Mouse (Mus musculus) megakaryocyte-erythroid progenitor cell, adult 5-6 weeks (primary cell): Measurements from ENCODE around the gene Eno3. TPM values are rescaled to one million over a fixed set of nuclear protein-coding genes. Genes with fewer than 3 reads are reported as not detected.
A peak's percentile ranks its signal among the peaks of the same experiment; 100 is the strongest.

Experiments used
- ATAC-seq: replicated peaks from 2 replicates; pipeline ENCODE4 v1.8.0; 2016; ENCODE audit warnings: mild to moderate bottlenecking, inconsistent platforms; ENCODE audit not compliant: severe bottlenecking, poor library complexity, low FRiP score, low TSS enrichment
- total RNA-seq, 2 experiments: library from RNA; stranded (forward) in 1 of 2; stranded (reverse) in 1 of 2; fragments of 200-1000, 215-1000 nt in 1 of 2; fragments of >200 nt in 1 of 2; fragmentation: Nextera tagmentation in 1 of 2; gene quantifications; 2 replicates each; pipeline ENCODE4 v1.2.3; 2014 to 2017

The Eno3 gene
- total RNA-seq (2014; fragmentation: Nextera tagmentation) (16.7 and 33.7 TPM in 2 replicates), total RNA-seq (2017) (8.4 and 16.5 TPM in 2 replicates)

DNA sequence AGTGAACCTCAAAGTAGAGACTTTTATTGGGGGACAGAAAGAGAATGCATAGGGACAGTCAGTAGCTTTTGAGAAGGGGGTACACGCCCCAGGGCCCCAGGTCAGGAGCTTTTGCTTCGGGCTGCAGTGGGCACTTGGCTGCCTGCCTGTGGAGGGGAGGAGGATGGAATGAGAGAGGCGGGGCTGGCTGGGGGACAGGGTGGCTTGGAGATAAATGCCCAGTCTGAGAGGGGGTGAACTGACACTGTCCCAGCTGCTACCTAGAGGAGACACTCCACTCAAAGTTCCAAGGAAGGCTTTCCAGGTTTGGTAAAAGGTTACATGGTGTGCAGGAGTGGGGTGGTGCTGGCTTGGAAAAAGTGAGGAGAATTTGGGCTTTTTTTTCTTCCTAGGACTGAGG, at the start of gene Eno3:
Eno3 (plus strand) TSS at position 239 of the 400 bp plus-strand sequence.
- ATAC-seq = no peak

DNA sequence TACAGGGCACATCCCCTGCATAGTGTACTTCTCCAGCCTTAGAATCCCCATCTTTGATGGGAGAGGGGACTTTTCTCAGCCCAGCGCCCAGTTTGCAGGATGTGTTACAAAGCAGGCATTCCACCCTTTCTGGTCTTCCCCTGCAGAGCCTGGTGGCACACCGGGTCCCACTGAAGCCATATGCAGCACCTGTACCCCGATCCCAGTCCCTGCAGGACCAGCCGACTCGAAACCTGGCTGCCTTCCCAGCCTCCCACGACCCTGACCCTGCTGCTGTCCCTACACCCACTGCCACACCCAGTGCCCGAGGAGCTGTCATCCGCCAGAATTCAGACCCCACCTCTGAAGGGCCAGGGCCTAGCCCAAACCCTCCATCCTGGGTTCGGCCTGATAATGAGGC, 49.4 kb upstream of the Eno3 start:
- no peak for ATAC-seq

DNA sequence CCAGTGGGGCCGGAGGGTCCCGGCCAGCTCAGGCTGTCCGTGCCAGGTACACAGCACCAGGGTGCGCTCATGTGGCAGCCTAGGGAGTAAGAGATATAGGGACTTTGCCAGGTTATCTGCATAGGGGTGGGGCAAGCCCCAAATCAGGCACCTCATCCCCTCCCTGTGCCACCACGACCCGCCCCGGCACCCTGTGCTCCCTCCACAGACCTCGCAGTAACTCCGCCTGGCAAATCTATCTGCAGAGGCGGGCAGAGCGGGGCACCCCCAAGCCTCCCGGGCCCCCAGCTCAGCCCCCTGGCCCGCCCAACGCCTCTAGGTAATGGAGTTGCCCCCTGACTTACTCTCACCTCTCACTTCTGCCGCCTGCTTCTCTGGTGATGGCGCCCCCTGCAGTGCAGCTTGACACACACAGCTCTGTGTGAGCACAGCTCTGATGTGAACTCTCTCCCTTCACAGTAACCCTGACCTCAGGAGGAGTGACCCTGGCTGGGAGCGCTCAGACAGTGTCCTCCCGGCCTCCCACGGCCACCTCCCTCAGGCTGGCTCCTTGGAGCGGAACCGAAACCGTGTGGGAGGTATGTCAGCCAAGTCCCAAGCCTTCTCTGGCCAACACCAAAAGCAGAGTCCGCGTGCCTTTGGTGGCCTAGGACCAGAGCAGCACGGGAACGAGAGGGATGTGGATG, 48.5 kb upstream of the Eno3 start:
- peak; percentile 38; the same call in 1 of the 2 replicates for ATAC-seq

DNA sequence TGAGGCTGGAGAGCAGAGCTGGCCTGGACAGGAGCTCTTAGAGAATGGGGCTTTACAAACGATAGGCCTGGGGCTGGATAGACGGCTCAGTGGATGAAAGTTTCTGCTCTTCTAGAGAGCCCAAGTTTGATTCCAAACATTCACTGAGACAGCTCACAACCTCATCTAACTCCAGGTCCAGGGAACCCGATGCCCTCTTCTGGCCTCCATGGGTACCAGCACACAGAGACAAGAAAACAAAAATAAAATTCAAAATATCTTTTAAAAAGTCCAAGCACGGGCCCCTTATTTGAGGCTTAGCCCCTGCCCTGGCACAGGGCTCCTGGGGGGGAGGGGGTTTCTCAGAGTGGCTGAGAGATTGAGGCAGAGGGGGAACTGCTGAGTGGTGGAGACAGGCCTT, 46.2 kb upstream of the Eno3 start:
- no peak for ATAC-seq

DNA sequence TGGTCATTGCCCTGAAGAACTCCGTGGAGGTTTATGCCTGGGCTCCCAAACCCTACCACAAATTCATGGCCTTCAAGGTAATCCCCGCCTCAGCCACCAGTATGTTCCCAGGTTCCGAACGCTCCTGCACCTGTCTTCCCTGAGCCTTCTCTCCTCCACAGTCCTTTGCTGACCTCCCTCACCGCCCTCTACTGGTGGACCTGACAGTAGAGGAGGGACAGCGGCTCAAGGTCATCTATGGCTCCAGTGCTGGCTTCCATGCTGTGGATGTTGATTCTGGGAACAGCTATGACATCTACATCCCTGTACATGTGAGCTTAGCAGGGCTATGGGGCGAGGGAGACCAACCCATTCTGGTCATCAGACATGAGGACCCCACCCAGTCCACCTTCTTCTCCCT, 44.5 kb upstream of the Eno3 start:
- ATAC-seq = no peak

DNA sequence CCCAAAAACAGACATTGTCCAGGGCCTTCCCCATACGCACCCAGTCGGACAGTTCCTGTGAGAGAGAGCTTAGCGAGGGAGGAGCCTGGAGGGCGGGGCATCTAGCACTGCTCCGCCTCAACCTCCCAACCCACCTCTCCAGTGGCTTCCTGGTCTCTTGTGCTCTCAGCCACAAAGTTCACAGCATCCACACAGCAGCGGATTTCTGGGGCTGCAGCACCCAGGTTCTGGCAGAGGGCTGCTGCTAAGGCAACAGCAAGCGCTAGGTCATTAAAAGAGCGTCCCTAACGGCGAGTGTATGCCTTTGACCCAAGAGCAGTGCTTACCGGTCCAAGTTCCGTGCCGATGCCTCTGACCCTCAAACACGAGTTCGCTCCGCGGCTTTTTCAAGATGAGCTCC, 41.9 kb upstream of the Eno3 start:
- ATAC-seq = peak; percentile 93

DNA sequence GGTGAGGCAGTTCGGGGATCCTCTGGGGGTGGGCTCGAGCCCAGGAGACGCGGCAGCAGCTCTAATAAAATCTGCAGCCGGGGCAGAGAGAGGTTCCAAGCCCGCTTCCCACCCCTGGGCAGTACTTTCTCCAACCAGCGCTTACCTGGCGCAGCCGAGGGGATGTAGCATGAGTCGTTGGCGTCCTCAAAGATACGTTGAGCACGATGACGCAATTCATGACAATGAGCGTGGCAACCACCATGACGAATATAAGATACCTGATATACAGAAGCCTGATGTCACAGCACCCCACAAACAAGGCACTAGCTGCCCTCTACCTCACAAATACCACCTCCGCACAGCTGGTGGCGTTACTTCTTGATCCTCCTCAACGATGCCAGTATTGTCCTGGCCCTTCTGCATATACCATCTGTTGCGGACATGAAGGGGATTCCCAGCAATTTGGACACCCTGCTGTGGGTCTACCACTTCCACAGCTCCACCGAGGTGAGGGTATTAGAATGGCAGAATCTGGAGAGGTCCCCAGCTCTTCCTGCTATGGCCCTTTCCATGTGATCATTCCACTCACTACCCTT, 41.4 kb upstream of the Eno3 start, which contains the start of gene 4930544D05Rik:
4930544D05Rik (plus strand) TSS at position 333 of the 578 bp plus-strand sequence.
- no peak; the same call in 1 of the 2 replicates for ATAC-seq

DNA sequence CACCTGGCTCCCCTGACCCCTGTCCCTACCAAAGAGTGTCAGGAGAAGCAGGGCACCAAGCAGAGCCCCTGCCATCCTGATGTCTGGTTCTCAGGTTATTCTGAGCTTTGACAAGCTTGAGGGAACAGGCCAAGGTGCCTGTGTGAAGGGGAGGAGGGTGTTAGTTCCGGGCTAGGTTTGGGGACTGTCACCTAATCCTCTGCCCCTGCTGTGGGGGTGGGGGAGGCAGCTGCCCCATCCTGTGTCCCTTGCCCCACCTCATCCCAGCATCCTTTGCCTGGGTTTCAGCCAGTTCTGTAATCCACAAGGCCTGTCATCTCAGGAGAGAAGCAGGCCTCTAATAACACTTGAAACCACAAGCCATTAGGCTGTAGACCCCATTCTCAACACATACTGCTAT, 37.9 kb upstream of the Eno3 start, which contains the start of gene Chrne:
Chrne (minus strand) TSS at position 116 of the 400 bp plus-strand sequence.
- ATAC-seq = no peak

DNA sequence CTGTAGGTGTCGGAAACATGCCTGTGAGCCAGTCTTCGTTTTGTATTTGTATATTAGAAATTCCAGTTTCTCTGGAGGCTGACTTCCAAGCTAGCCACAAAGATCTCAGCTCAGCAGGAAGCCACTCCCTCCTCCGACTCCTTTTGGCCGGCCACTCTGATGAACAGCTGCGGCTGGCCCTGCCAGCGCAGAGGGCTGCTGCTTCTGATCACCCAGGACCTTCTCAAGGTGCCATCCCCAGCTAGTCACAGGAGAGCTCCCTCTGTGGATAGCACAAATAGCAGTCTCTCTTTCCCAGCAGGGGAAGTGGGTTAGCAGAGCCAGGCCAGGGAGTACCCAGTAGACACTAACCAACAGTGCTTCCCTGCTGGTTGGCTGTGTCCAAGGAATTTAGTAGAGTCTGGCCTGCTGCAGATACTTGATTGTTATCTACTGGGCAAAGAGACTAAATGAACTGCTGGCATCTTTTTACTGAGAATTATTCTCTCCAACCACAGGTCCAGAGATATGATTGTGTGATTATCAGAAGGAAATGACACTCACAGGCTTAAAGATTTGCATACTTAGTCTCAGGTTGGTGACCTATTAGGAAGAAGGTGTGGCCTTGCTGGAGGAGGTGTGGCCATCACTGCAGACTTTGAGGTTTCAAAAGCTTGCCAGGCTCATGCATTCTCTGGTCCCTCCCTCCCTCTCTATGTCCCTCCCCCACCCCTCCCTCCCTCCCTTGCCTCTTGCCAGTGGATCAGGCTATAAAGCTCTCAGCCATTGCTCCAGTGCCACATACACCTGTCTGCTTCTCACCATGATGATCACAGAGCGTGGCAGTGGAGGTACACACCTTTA, 34.8 kb upstream of the Eno3 start:
- ATAC-seq = peak; percentile 89

DNA sequence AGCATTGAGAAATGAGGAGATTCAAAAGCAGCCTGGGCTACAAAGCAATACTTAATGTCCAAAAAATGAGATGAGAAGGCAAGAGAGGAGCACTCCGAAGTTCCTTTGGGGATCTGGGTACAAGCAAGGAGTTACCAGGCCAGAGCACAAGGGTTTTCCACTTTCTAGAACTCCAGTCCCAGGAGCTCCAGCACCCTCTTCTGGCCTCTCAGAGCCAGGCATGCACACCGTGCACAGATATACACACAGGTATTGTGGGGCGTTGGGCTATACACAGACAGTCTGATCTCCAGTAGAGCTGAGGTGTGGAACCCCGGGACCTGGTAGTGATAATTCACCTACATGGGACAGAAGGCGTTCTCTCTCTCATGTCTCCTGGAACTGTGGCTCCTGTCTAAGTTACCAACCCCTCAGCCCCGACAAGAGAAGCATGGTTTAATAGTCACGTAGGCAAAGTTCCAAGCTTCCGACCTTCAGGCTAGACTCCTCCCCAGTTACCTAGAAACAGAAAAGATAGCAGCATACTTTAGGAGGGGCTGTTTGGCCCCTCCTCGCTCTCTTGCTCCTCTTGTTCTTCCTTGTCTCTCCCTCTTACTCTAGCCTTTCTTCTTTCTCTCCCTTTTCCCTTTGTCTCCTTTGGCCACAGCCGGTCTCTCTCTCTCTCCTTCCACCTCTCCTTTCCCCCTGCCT, 33.8 kb upstream of the Eno3 start:
- ATAC-seq = no peak

DNA sequence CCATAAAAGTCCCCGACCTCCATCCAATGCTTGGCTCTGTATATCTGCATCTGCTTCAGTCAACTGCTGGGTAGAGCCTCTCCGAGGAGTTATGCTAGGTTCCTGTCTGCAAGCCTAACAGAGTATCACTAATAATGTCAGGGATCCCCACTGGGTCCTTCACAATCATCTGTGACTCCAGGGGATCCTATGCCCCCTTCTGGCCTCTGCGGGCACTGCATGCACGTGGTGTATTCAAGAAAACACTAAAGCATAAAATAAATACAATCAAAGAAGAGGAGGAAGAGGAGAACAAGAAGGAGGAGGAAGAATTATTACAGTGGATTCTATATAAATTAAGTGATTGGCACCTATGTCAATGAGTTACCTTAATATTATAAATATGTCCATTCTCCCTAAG, 31.5 kb upstream of the Eno3 start:
- no peak for ATAC-seq

DNA sequence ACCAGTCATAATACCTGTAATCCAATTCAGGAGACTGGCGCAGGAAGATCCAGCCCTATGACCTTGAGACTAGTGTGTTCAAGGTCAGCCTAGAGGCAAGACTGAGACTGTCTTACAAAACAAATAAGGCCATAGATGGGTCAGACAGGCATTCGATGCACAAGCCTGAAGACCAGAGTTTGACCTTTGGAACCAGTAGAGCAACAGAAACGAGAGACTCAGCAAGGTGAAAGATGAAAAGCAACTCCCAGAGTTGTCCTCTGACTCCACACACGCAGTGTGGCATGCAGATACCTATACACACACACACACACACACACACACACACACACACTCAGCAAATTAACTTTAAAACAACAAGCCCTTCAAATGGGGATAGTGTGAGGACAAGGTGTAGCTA, 30.1 kb upstream of the Eno3 start:
- ATAC-seq = no peak

DNA sequence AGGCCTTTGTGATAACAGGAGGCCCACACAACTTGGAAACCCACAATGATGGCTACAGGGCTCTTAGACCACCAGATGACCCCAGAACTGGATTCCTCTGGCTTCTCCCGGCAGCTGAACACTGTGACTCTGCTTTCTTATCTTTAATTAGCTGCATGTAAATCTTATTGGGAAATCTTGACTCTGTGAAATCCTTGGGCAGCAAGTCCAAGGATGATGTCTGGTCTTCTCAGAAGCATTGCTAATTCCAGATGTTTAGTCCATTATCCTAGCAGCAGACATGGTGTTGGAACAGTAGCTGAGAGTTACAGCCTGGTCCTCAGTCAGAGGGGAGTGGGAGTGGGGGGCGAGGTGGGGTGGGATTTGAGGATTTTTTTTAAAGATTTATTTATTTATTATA, 28.6 kb upstream of the Eno3 start:
- no peak for ATAC-seq

DNA sequence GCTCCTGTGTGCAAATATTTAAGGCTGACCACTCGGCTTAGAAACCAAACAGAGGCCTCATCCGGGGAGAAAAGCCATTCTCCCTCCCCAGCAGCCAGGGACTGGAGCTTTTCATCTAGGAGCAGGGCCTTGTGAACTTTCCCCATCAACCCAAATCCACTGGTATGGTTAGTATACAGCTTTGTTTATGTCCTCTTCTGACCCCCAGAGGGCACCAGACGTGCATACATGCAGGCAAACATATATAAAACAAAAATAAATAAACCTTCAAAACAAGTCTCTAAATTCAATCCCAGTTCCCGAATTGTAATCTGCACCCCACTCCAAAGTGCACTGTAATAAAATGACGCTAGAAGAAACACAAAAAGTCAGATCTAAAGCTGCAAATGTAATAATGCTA, 27.4 kb upstream of the Eno3 start:
- ATAC-seq = 0 out of 2 replicates have a peak, but pooled peaks have one; percentile 56

DNA sequence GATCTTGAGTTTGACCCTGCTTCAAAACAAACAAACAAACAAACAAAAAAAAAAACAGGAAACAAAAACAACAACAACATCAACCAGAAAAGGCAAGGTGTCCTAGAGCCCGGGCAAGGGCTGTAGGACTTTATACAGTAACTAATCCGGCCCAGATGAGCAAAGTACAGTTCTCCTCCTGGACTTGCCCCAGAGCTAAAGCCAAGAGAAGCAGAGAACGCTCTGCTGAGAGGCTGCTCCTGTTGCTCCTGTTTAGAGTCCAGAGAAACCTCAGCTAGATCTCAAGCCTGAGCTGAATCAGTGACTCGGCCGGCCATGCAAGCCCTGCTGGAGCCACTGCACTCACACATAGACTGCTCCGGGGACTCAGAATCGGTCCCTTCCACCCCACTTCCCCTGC, 26.9 kb upstream of the Eno3 start:
- 0 out of 2 replicates have a peak, but pooled peaks have one; percentile 46 for ATAC-seq

DNA sequence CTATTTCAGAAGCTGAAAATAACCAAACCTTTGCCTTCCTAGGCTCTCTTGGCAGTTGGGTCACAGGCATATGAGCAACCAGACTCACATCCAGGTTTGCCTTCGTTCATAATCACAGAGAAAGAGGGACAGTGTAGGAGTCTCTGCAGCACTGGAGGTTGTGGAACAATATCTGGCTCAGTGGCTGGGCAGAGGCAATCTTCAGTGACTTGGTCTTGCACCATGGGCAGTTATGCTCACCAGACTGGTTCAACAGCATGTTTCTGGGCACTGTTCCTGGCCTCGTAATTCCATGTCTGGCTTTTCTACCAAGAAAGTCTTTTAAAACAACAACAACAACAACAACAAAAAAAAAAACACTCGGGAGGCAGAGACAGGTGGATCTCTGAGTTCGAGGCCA, 21.4 kb upstream of the Eno3 start:
- no peak for ATAC-seq

DNA sequence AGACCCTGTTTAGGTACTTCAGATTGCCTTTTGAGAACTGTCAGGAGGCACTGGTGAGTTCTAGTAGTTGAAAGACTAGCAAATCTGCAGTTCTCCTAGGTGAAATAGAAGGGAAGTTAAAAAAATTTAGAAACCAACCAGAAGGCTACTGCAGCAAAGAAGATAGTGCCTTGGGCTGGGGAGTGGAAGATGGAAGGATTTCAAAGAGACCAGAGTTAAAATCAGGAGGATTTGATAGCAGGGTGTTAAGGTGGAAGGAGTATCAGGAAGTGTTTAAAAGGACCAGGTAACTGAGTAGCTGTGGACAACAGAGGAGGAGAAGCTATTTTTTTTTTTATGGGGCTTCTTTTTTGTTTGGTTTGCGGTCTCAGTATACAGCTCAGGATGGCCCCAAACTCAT, 19.2 kb upstream of the Eno3 start:
- no peak for ATAC-seq

DNA sequence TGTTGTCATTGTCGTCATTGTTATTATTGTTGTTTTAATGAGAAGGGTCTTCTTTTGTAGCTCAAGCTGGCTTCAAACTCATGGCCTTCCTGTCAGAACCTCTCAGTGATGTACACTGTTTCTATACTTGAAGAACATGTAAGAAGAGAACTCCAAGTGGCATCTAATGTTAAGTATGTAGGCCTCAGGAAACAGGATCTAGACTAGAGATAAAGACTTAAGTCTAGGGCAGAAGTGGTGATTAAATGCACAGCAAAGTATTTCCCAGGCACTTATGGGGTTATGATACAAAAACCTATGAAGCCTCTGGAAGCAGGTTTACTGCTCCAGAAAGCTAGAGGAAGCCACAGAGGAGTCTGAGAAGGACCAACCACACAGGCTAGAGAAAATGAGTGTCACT, 18.7 kb upstream of the Eno3 start:
- 0 out of 2 replicates have a peak, but pooled peaks have one; percentile 17 for ATAC-seq

DNA sequence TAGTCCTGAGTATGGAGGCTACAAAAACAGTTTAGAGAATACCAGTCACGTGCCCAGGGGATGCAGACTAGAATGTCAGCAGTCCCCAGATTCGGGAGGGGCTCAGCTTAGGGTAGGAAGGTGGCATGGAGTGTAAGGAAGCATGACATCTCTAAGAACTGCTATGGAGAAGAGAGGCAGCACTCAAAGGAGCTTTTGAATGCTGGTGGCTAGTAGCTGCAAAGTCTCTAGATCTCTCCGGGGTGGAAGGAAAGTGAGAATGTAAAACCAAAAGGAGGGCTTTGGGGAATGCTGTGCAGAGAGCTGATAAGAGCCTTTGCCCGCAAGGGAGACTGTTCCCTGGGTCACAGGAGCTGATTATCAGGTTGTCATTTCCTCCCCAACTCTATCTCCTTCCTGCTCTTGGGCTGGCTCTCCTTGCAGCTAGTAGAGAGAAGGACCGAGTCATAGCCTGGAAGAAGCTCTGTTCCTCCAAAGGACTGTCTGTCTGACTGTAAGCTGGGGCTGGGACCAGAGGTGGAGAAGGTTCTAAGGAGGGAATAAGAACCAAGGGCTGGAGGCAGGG, 18.2 kb upstream of the Eno3 start, which contains the start of gene Gp1ba:
Gp1ba (plus strand) TSS at position 409 of the 565 bp plus-strand sequence.
- ATAC-seq = peak; percentile 85
